Mouse (Mus musculus) granulocyte monocyte progenitor cell, adult 5-6 weeks (primary cell): ENCODE data around the gene Psg21. TPM values are rescaled to one million over a fixed set of nuclear protein-coding genes. Genes with fewer than 3 reads are reported as not detected.
A peak's percentile ranks its signal among the peaks of the same experiment; 100 is the strongest.
"Not testable (repeated sequence)": the region's sequence is repeated elsewhere in the genome, so short reads cannot be mapped to it uniquely, and the experiment has no call there.

Experiments
- ATAC-seq: replicated peaks from 2 replicates; pipeline ENCODE4 v1.8.0; 2016; ENCODE audit warnings: mild to moderate bottlenecking, moderate TSS enrichment, inconsistent platforms; ENCODE audit not compliant: poor library complexity, severe bottlenecking
- total RNA-seq, 2 experiments: library from RNA; stranded (forward) in 1 of 2; stranded (reverse) in 1 of 2; fragments of 200-712, 200-1000 nt in 1 of 2; fragments of >200 nt in 1 of 2; fragmentation: Nextera tagmentation in 1 of 2; gene quantifications; 2 replicates each; pipeline ENCODE4 v1.2.3; 2014 to 2017

Gene Psg21
- total RNA-seq (2014; fragmentation: Nextera tagmentation) (not detected in 2 replicates), total RNA-seq (2017) (not detected in 2 replicates)

DNA sequence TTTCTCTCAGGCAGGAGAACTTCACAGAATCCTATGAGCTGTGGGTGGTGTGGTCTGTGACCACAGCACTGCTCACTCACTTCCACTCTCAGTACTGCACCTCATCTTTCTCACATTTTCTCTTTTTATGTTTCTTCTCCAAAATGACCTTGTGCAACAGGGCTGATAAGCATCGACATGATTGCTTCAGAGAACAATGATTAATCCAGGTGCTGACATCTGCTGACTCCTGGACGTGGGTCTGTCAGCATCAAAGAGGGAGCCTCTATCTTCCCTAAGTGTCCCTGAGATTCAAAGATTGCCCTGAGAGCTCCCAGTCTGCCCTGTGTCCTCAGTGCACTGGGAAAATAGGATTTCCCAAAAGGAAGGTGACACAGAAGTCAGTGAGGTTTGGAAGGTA is at the start of gene Psg21:
Gene Psg21, minus strand, starts transcription at position 101 of the 400 bp plus-strand sequence.
- not testable (repeated sequence) for ATAC-seq

DNA sequence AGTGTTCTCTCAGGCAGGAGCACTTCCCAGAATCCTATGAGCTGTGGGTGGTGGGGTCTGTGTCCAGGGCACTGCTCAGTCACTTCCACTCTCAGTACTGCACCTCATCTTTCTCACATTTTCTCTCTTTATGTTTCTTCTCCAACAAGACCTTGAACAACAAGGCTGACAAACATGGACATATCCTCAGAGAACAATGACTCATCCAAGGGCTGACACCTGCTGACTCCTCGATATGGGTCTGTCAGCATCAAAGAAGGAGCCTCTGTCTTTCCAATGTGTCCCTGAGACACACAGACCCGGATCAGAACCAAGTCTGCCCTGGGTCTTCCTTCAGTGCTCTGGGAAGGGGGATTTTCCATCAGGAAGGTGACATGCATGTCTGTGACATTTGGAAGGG is 29.6 kb upstream of the Psg21 start, which contains the start of gene Psg20:
Gene Psg20, minus strand, starts transcription at position 101 of the 400 bp plus-strand sequence.
- ATAC-seq: no peak

DNA sequence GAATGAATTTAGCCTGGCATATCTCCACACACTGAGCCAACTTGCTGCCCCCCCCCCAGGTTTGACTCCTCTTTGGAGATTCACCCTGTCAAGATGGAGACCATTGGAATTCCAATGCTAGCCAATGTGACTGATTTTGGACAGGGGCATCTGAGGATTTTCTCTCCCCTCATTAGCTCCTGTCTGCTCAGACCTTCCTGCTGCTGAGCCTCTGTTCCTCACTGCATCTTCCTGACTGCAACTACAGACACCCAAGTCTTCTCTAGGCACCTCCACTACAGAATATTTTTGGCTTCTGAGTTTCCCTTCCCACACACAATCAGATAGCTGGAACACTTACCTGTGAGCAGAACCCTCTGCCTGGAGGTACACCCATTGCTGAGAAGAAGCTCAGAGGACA is 29.1 kb upstream of the Psg21 start:
- ATAC-seq: no peak

DNA sequence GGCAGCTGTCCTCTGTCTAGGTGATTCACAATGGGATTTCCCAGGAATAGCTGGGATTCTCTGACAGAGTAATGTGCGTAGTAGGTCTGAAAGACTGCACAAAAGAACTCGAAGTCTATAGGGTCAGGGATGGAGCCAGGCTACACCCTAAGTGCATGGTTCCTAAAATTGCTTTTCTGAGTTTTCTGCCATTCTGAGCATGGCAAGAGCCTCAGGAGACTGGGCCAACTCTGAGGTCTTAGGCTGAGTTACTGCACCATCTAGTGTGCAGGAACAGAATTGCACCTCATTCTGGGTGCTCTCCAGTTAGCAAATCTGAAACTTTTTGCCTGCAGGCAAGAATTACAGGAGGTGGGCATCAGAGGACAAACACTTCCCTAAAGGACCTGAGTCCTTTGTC is 23.2 kb upstream of the Psg21 start:
- peak; percentile 48; the same call in 1 of the 2 replicates for ATAC-seq

DNA sequence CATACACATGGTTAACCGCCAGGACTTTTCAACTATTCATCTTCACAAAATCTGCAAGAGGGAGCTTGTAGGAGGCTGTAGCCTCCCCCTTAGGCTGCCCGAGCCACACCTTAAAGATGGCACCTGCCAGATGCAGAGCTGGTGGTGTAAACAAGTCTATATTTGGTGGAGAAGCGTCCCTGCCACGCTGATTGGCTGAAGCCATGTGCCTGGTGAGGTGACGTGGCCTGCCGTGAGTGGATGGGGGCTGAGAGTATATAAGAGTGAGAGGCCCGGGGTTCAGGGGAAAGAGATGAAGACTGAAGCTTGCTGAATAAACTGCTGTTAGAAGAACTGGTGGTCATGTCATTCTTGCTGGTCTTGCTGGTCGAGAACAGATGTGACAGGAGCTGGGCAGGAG is 29.6 kb downstream of the Psg21 start:
- ATAC-seq: not testable (repeated sequence)

DNA sequence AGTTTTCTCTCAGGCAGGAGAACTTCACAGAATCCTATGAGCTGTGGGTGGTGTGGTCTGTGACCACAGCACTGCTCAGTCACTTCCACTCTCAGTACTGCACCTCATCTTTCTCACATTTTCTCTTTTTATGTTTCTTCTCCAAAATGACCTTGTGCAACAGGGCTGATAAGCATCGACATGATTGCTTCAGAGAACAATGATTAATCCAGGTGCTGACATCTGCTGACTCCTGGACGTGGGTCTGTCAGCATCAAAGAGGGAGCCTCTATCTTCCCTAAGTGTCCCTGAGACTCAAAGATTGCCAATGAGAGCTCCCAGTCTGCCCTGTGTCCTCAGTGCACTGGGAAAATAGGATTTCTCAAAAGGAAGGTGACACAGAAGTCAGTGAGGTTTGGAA is 40.1 kb downstream of the Psg21 start, which contains the start of gene Psg23:
Gene Psg23, minus strand, starts transcription at position 101 of the 400 bp plus-strand sequence.
- not testable (repeated sequence) for ATAC-seq

Other genes starting within 250 kb of the Psg21 start
- not detected in 2 replicates for gene Psg28, start 224.7 kb downstream of the Psg21 start, total RNA-seq (2014; fragmentation: Nextera tagmentation)
- gene Psg28, start 224.7 kb downstream of the Psg21 start, total RNA-seq (2017): not detected in 2 replicates
- gene Psg26, start 172.5 kb downstream of the Psg21 start, total RNA-seq (2014; fragmentation: Nextera tagmentation): not detected in 2 replicates
- gene Psg26, start 172.5 kb downstream of the Psg21 start, total RNA-seq (2017): not detected in 2 replicates
- gene Psg25, start 124.5 kb downstream of the Psg21 start, total RNA-seq (2014; fragmentation: Nextera tagmentation): not detected in 2 replicates
- gene Psg25, start 124.5 kb downstream of the Psg21 start, total RNA-seq (2017): not detected in 2 replicates
- gene Psg27, start 89.4 kb downstream of the Psg21 start, total RNA-seq (2014; fragmentation: Nextera tagmentation): not detected in 2 replicates
- not detected in 2 replicates for gene Psg27, start 89.4 kb downstream of the Psg21 start, total RNA-seq (2017)
- gene Psg23, start 40.2 kb downstream of the Psg21 start, total RNA-seq (2014; fragmentation: Nextera tagmentation): not detected in 2 replicates
- gene Psg23, start 40.2 kb downstream of the Psg21 start, total RNA-seq (2017): not detected in 2 replicates
- not detected in 2 replicates for gene Psg20, start 29.5 kb upstream of the Psg21 start, total RNA-seq (2014; fragmentation: Nextera tagmentation)
- gene Psg20, start 29.5 kb upstream of the Psg21 start, total RNA-seq (2017): not detected in 2 replicates
- not detected in 2 replicates for gene Psg22, start 61.4 kb upstream of the Psg21 start, total RNA-seq (2014; fragmentation: Nextera tagmentation)
- gene Psg22, start 61.4 kb upstream of the Psg21 start, total RNA-seq (2017): not detected in 2 replicates
- not detected in 2 replicates for gene Psg19, start 141.8 kb upstream of the Psg21 start, total RNA-seq (2014; fragmentation: Nextera tagmentation)
- not detected in 2 replicates for gene Psg19, start 141.8 kb upstream of the Psg21 start, total RNA-seq (2017)
- not detected in 2 replicates for gene Psg17, start 164.9 kb upstream of the Psg21 start, total RNA-seq (2014; fragmentation: Nextera tagmentation)
- not detected in 2 replicates for gene Psg17, start 164.9 kb upstream of the Psg21 start, total RNA-seq (2017)
- 0.34 TPM in 1 of 2 replicates, not detected in the other for gene Mill2, start 183.2 kb upstream of the Psg21 start, total RNA-seq (2014; fragmentation: Nextera tagmentation)
- 0.04 TPM in 1 of 2 replicates, not detected in the other for gene Mill2, start 183.2 kb upstream of the Psg21 start, total RNA-seq (2017)
- 112 and 117 TPM in 2 replicates for gene Pglyrp1, start 214.6 kb upstream of the Psg21 start, total RNA-seq (2014; fragmentation: Nextera tagmentation)
- 17.6 and 21.2 TPM in 2 replicates for gene Pglyrp1, start 214.6 kb upstream of the Psg21 start, total RNA-seq (2017)